Mouse (Mus musculus): ENCODE data around the gene Cfap157.

Cfap157 gene

DNA sequence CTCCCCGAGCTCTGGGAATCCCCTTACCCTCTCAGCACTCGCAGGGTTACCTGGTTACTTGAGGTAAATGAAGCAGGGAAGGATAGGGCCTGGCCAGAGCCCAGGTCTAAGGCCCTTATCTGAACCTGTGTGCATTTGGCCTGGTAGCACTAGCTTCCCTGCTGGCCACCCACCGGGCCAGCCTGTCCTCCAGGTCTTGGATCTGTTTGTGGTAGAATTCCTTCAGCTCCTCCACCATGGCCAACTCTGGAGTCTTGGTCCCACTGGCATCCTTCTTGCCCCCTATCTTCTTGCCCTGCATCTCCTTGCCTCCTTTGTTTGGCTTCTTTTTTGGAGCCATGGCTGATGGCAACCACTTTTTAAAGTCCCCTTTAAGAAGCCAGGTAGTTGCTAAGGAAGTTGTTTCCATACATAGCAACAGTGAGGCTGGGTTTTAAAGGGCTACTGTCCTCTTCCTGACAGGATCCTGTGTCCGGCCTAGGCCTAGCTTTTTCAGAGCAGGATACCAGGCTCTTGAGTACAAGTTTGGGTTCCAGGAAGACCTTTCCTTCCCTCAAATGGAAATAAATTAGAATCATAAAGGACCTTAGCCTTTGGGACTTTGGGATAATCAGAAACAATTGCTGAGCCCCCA is at the start of gene Cfap157:
Cfap157 (minus strand) TSS at position 381 of the 634 bp plus-strand sequence.
- CTCF ChIA-PET = no interaction called here

DNA sequence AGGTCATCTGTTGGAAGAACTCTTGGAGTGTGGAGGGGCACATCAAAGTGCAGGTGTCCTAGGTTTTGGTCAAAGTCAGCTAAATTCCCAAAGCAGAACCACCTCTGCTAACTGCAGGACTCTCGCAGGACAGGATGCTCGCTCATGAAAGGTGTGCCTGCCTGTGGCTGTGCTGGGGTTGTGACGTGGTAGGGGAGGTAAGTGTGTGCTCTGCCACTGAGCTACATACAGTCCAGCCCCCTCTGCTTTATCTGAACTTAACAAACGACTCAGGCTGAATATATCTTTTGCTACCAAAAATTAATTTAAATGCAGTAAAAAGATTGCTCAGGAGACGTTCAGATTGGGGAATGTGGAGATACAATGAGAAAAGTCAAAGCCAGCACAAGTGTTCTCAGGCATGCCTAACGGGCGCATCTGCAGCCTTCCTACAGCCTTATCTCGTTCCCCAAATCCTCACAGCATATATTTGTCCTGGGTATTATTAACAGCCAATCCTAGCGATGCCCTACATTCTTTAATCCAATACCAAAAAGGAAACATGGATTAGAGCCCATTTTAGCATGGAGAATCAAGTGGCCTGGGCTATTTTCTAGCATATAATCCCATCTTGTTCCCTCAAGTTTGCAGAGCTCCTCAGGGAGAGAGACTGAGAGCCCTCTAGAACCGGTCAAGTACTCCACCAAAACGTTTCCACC is 44.9 kb upstream of the Cfap157 start:
- CTCF ChIA-PET = no interaction called here

DNA sequence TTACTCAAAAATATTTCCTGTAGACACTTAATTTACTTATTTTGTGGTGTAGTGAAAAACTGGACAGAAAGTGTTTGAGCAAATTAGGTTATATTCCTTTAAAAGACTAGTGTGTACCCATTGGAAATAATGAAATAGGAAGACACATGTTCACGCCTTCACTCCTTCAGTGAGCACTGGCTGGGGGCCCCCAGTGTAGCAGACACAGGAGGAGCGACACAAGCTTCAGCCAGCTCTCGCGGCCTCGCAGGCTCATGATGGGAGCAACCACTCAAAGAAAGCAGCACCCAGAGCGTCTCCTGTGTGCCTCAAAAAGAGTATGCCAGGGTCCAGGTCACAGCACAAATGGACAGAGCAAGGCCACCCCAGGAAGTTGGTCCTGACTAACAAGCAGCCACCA is 41.6 kb upstream of the Cfap157 start:
- CTCF ChIA-PET = no interaction called here

- CTCF ChIA-PET = no interaction called here
Measured at GRCm38 (mm10) chr2:32824778-32825177, 40.5 kb upstream of the Cfap157 start.

DNA sequence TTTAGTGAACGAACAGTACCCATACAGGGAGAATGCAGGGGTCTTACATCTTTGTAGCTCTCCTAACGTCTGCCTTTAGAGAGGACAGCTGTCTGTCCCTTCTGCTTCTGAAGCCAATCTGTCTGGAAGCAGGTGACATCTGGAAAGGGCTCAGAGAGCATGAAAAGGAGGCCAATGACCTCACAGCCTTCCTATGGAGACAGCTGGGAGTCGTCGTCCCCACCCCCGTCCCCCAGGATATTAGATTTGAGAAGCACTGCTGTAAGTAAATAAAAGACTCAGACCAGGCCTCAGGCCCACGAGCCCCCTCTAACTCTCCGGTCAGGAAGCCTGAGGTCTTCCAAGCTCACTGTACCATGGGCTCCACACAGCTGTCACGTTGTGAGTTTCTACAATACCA is 40.0 kb upstream of the Cfap157 start:
- CTCF ChIA-PET = no interaction called here

GRCm38 (mm10) chr2:32823579-32824154 is 39.4 kb upstream of the Cfap157 start:
- CTCF ChIA-PET = no interaction called here

DNA sequence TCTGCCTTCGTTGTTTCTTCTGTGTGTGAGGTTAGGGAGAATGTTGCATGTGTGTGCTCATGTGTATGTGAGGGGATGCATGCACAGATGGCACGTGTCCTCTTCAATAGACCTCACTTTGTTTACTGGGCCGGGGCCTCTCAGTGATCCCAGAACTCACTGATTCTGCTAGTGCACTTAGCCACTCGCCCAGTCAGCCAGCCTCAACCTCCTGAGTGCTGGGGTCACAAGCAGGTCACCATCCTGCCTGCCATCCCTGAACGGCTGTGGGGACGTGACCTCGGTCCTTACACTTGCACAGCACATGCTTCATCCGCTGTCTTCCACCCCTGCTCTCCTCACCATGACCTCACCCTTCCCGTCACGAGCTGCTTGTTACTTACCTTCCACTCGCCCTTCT is 38.9 kb upstream of the Cfap157 start:
- CTCF ChIA-PET = interaction anchor here (1.0 to 1.5 kb wide), 4 partner anchors 10 to 32 kb away, joined by 3 to 5 read pairs (median 4); no protein-coding TSS in a partner anchor

DNA sequence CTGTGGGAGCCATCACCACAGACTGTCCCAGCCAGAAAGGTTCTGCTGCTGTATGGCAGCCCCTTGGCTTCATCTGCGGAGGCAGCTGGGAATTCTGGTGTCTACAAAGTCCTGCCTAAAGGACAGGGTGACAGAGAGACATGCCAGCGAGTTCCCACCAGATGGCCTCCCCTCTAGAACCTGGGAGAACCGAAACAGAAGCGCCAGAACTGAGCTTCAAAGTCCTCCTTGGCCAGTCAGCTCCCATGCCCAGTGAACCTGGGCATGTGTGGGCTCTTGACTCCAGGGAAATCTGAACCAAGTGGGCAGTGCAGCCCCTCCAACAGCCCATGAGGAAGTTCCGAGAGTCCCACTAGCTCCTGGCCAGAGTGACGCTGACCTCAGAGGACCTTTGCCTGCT is 38.4 kb upstream of the Cfap157 start:
- CTCF ChIA-PET = interaction anchor here (1.0 to 1.5 kb wide), 4 partner anchors 9 to 33 kb away, joined by 3 to 5 read pairs (median 4); no protein-coding TSS in a partner anchor

DNA sequence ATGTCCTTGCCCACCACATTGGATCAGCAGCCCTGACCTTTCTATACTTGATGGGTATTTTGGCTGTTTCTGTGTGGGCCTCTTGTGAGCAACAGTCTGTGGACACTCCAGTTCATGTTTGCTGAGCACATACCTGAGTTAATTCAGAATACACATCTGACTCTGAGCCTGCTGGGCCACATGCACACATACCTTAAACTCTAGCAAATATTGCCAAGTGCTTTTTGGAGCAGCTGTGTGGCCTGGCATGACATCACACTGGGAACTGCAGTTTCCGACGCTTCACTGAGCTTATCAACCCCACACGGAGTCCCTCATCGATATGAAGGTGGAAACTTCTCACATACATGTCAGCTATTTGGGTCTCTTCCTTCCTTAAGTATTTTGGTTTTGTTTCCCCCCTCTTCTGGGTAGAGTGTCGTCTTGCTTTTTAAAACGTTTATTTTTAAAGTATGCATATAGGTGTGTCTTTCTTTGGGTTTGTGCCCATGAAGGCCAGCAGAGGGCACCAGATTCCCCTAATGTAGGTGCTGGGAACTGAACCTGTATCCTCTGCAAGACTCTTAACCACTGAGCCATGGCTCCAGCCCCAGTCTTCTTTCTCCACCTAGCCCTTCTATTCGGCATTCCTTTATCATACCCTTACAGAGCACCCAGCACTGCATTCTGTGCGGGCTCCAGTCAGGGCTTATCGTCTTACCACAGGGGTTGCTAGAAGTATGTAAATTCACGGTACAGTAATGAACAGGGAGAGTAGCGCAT is 37.0 kb upstream of the Cfap157 start:
- CTCF ChIA-PET = interaction anchor here (0.7 kb wide), 1 partner anchor 53 kb away, joined by 4 read pairs; no protein-coding TSS in a partner anchor

GRCm38 (mm10) chr2:32818208-32818607 is 34.0 kb upstream of the Cfap157 start:
- CTCF ChIA-PET = no interaction called here

DNA sequence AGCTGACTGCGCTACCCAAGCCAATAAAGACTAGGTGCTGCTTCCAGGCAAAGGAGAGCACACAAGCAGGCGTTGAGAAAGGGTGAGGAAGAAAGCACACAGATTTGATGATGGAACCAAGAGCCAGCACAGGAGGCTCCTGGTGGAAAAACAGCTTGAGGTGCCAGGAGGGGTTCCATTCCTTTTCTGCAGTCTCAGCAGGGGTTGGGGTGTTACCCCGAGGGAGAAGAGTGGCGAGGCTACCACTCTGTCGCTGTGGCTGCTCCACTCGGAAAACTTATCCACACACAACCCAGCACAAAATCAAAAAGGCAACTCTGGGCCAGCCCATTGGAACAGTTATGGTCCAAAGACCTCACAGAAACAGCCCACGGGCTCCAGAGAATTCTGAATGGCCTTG is 33.4 kb upstream of the Cfap157 start:
- CTCF ChIA-PET = no interaction called here

DNA sequence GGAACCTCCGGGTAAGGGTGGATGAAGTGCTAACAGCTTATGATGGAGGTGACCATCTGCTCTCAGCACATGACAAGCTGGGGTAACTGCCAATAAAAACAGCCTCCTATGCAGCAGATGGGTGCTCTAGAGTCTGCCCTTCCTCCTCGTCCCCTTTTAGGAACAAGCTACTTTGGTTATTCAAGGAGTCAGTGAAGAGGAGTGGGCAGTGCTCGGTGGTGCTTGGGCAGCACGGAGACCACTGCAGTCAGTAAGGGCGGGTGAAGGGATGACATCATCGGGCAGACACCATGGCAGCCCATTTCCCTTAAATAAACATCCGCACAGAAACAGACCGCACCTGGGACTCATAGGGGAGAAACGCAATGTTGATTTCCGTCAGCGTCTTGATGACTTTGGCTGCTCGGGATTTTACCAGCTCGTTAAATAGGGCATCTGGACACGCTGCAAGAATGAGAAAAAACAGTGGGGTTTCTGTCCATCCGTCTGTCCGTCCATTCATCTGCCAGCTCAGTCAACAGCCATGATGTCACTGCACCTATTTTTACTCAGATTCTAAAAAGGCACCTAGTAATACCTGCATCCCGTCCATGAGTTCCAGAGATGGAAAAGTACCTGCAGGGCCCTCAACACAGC is 32.8 kb upstream of the Cfap157 start:
- CTCF ChIA-PET = no interaction called here

GRCm38 (mm10) chr2:32816497-32816896 is 32.3 kb upstream of the Cfap157 start:
- CTCF ChIA-PET = no interaction called here

GRCm38 (mm10) chr2:32811959-32812358 is 27.7 kb upstream of the Cfap157 start:
- CTCF ChIA-PET = no interaction called here

GRCm38 (mm10) chr2:32808816-32809566 is 24.8 kb upstream of the Cfap157 start:
- CTCF ChIA-PET = no interaction called here

DNA sequence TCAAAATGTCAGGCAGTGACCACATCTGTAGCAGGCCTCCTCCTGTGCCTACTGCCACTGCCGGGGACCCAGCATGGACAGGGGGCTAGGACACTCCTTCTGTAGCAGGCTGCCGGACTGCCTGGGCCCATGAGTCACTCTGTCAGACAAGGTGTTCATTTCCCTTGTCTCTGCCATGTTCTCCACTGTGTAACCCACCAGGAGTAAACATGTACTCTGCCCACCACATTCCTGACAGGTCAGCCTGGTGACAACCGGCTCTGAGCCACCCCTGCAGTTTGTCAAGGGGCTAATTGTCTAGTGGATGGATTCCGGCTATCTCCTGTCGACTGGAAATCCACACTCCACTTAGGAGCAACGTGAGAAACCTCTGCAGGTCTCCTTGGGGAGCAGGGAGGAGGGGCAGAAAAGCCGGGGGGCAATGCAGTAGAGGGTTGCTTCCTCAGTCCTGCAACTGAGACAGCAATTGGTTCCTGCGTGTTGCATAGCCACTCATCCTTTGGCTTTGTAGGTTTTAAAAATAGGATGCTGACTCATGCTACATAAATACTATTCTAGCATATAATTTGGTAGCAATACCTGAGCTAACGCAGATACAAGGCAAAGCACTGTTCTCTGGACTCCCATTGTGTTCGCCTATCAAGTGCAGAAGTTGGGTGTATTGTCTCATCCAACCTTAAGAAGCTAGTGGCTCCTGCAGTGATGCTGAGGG is 14.2 kb upstream of the Cfap157 start:
- CTCF ChIA-PET = no interaction called here

DNA sequence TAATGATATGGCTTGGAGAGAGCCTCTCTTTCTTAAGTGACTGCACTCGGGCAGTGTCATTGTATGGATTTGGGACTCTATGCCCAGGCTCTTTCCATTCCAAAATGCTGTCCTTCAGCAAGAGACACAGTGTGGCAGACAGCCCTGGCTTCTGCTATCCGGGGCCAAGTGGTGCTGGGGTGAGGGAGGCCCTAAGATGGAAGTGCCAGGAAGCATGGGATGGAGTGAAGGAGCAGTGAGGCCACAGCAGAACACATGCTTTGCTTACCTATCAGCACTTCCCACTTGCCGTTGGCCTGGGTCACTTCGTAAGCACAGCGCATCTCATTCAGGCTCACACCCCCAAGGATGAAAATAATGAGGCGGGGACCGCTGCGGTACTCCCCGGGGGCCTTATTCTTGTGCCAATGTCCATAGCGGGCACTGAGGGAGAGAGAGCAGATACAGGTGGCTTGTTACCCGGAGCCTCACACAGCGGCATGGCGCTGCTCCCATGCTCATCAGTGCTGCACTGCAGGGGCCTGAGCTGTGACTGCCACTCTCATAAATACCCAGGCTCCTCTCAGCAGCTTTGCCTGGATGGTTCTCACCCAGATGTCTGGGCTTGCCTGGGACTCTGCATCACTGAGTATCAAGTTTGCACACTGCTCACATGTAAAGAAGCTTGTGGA is 11.7 kb upstream of the Cfap157 start:
- CTCF ChIA-PET = no interaction called here

GRCm38 (mm10) chr2:32791297-32791696 is 7.1 kb upstream of the Cfap157 start:
- CTCF ChIA-PET = no interaction called here

DNA sequence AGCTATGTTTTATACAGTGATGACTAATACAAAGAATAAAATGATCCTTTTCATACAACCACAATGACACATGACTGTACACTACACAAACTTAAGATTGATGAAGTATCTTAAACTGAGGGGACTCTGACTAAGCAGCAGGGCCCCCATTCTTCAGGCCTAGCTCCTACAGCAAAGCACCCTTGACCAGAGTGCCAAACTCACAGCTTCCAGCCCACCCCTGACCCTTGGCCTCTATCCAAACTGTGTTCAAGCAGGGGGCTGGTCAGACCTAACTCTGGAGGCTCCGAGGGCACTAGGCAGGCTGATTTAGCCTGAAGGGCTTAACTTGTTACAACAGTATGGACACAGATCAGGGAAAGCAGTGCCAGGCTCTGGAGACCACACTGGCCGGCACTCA is 4.4 kb upstream of the Cfap157 start:
- CTCF ChIA-PET = no interaction called here

GRCm38 (mm10) chr2:32787176-32787575 is 2.9 kb upstream of the Cfap157 start:
- CTCF ChIA-PET = interaction anchor here (0.8 kb wide), 1 partner anchor 67 kb away, joined by 3 read pairs; no protein-coding TSS in a partner anchor
